Comparison of ENCODE assay signal across 8 mouse cellular contexts in genomic region chr11:20858921-20859668, GRCm38 (mm10). TPM values are rescaled to one million over a fixed set of nuclear protein-coding genes. Genes with fewer than 3 reads are reported as not detected.
DNase-seq lines count a peak whose midpoint lies in the region; ATAC-seq and TF ChIP-seq lines count a peak whose summit lies in the region.

No protein-coding gene starts in this region.

- peak overlapping the region; percentile 34 for H3K4me2 ChIP-seq in heart, embryonic 11.5 days
- H3K4me2 ChIP-seq in kidney, embryonic 14.5 days (replicated peaks; ENCODE audit: low read depth, low read length), result peak overlapping the region; percentile 12; the same call in 1 of the 2 replicates
- no peak overlapping the region for H3K4me2 ChIP-seq in limb, embryonic 11.5 days (ENCODE audit: low read depth, severe bottlenecking)
- H3K4me2 ChIP-seq in neural tube, embryonic 14.5 days (ENCODE audit: low read depth, low read length), result no peak overlapping the region; the same call in 1 of the 2 replicates

- H3K36me3 ChIP-seq in spleen, adult 2 months (ENCODE audit: control insufficient read depth, insufficient read depth, low read length), result no peaks in the 10 kb centered on the region
- no peaks in the 10 kb centered on the region for H3K36me3 ChIP-seq in heart, embryonic 11.5 days (ENCODE audit: control insufficient read depth, insufficient read depth, low read length)
- no peaks in the 10 kb centered on the region for H3K36me3 ChIP-seq in kidney, embryonic 14.5 days (ENCODE audit: control insufficient read depth, insufficient read depth, low read length)
- H3K36me3 ChIP-seq in limb, embryonic 11.5 days (ENCODE audit: control insufficient read depth, insufficient read depth, low read length), result no peaks in the 10 kb centered on the region
- no peaks in the 10 kb centered on the region for H3K36me3 ChIP-seq in neural tube, embryonic 14.5 days (ENCODE audit: control insufficient read depth, insufficient read depth, low read length)

- H3K4me3 ChIP-seq in spleen, adult 2 months (ENCODE audit: extremely low read depth, insufficient read depth, insufficient read length), result no peak overlapping the region
- H3K4me3 ChIP-seq in heart, embryonic 11.5 days (ENCODE audit: low read depth, low read length), result no peak overlapping the region
- H3K4me3 ChIP-seq in kidney, embryonic 14.5 days (ENCODE audit: low read length), result no peak overlapping the region; the same call in 1 of the 2 replicates
- H3K4me3 ChIP-seq in limb, embryonic 11.5 days (ENCODE audit: low read depth, low read length), result no peak overlapping the region
- no peak overlapping the region for H3K4me3 ChIP-seq in neural tube, embryonic 14.5 days (ENCODE audit: low read depth, low read length)

- TF ChIP-seq POLR2A in spleen, adult 2 months (IDR thresholded peaks at IDR 0.05; ENCODE audit: low read depth, low read length), result no peak

- no peak for TF ChIP-seq CTCF in spleen, adult 2 months (IDR thresholded peaks at IDR 0.05; ENCODE audit: extremely low read depth, insufficient read depth, insufficient read length, insufficient replicate concordance)

- WGBS in spleen, adult 2 months, result 61% methylated on average over 9 of the region's 9 CpGs
- WGBS in heart, embryonic 11.5 days (ENCODE audit: insufficient replicate concordance), result 19% methylated on average over 9 of the region's 9 CpGs
- 14% methylated on average over 9 of the region's 9 CpGs for WGBS in kidney, embryonic 14.5 days
- WGBS in limb, embryonic 11.5 days, result 26% methylated on average over 9 of the region's 9 CpGs
- WGBS in neural tube, embryonic 14.5 days, result 16% methylated on average over 9 of the region's 9 CpGs

- no peak for DNase-seq in spleen, adult 2 months (ENCODE audit: low read depth in 1 of 2, low spot score in 2 of 2)
- DNase-seq in spleen, adult 12 weeks (ENCODE audit: low spot score), result no peak
- peak; percentile 86 for DNase-seq in fat pad, adult 2 months (ENCODE audit: extremely low read depth, low read depth, low spot score)
- DNase-seq in limb, embryonic 11.5 days (ENCODE audit: low spot score), result peak; percentile 40
- DNase-seq in urinary bladder, postnatal 36 days (ENCODE audit: low spot score in 2 of 2), result peak; percentile 60 to 83

- H3K9me3 ChIP-seq in heart, embryonic 11.5 days (replicated peaks; ENCODE audit: control insufficient read depth, low read length), result no peaks in the 10 kb centered on the region
- H3K9me3 ChIP-seq in kidney, embryonic 14.5 days (ENCODE audit: control insufficient read depth, low read length), result no peaks in the 10 kb centered on the region
- no peaks in the 10 kb centered on the region for H3K9me3 ChIP-seq in limb, embryonic 11.5 days (ENCODE audit: control insufficient read depth, low read length)
- no peaks in the 10 kb centered on the region for H3K9me3 ChIP-seq in neural tube, embryonic 14.5 days (ENCODE audit: control insufficient read depth, low read length)

- H3K27ac ChIP-seq in spleen, adult 2 months (ENCODE audit: insufficient read depth, low read length), result peak overlapping the region; percentile 60
- peak overlapping the region; percentile 64; the same call in 1 of the 2 replicates for H3K27ac ChIP-seq in heart, embryonic 11.5 days (ENCODE audit: low read depth, low read length)
- H3K27ac ChIP-seq in kidney, embryonic 14.5 days (ENCODE audit: low read depth, low read length), result peak overlapping the region; percentile 90
- H3K27ac ChIP-seq in limb, embryonic 11.5 days (replicated peaks; ENCODE audit: low read depth, low read length), result 0 out of 2 replicates have a peak overlapping the region, but pooled peaks have one; percentile 42
- H3K27ac ChIP-seq in neural tube, embryonic 14.5 days (ENCODE audit: low read depth, low read length), result peak overlapping the region; percentile 64

- H3K4me1 ChIP-seq in spleen, adult 2 months (ENCODE audit: control insufficient read depth, insufficient read depth, insufficient read length), result no peaks in the 10 kb centered on the region
- peaks cover 14% of the 10 kb centered on the region for H3K4me1 ChIP-seq in heart, embryonic 11.5 days (ENCODE audit: control insufficient read depth, insufficient read depth, low read length)
- peaks cover 14% of the 10 kb centered on the region; the same call in 1 of the 2 replicates for H3K4me1 ChIP-seq in kidney, embryonic 14.5 days (ENCODE audit: control insufficient read depth, insufficient read depth, low read length)
- peaks cover 13% of the 10 kb centered on the region for H3K4me1 ChIP-seq in limb, embryonic 11.5 days (ENCODE audit: control insufficient read depth, insufficient read depth, low read length)
- H3K4me1 ChIP-seq in neural tube, embryonic 14.5 days (ENCODE audit: control insufficient read depth, insufficient read depth, low read length), result no peaks in the 10 kb centered on the region

- ATAC-seq in heart, embryonic 11.5 days (replicated peaks; ENCODE audit: insufficient number of reproducible peaks, low FRiP score, low TSS enrichment), result peak; percentile 33; the same call in 1 of the 2 replicates
- peak; percentile 87 for ATAC-seq in kidney, embryonic 14.5 days (ENCODE audit: low FRiP score, low TSS enrichment)
- ATAC-seq in limb, embryonic 11.5 days (ENCODE audit: insufficient number of reproducible peaks, low FRiP score, low TSS enrichment, low read depth), result no peak
- peak; percentile 95 for ATAC-seq in neural tube, embryonic 14.5 days (ENCODE audit: low read depth)

- no peaks in the 10 kb centered on the region for H3K27me3 ChIP-seq in spleen, adult 2 months (ENCODE audit: control insufficient read depth, insufficient read depth, low read length)
- no peaks in the 10 kb centered on the region for H3K27me3 ChIP-seq in heart, embryonic 11.5 days (ENCODE audit: control insufficient read depth, insufficient read depth, low read length)
- no peaks in the 10 kb centered on the region for H3K27me3 ChIP-seq in kidney, embryonic 14.5 days (ENCODE audit: control insufficient read depth, insufficient read depth, low read length)
- no peaks in the 10 kb centered on the region for H3K27me3 ChIP-seq in limb, embryonic 11.5 days (ENCODE audit: control insufficient read depth, insufficient read depth, low read length)
- no peaks in the 10 kb centered on the region for H3K27me3 ChIP-seq in neural tube, embryonic 14.5 days (ENCODE audit: control insufficient read depth, insufficient read depth, low read length)

- H3K9ac ChIP-seq in heart, embryonic 11.5 days (ENCODE audit: low read depth, low read length), result 0 out of 2 replicates have a peak overlapping the region, but pooled peaks have one; percentile 22
- H3K9ac ChIP-seq in kidney, embryonic 14.5 days (ENCODE audit: low read depth, low read length), result no peak overlapping the region
- no peak overlapping the region for H3K9ac ChIP-seq in limb, embryonic 11.5 days (ENCODE audit: low read length)
- H3K9ac ChIP-seq in neural tube, embryonic 14.5 days (replicated peaks; ENCODE audit: low read depth, low read length), result no peak overlapping the region

RNA-seq across cellular contexts. Expression of gene Lgalsl, which starts 28.2 kb away (rescaled TPM):
- 2.6 and 4.4 TPM in 2 replicates for polyA plus RNA-seq in spleen, adult 2 months (2012; rRNA removed)
- polyA plus RNA-seq in heart, embryonic 11.5 days (2014; fragmentation: Nextera tagmentation; extraction: Ambion mirVana), result 39.1 and 45.7 TPM in 2 replicates
- 21.1 and 30.6 TPM in 2 replicates for polyA plus RNA-seq in kidney, embryonic 14.5 days (2014; fragmentation: Nextera tagmentation; extraction: Ambion mirVana)
- polyA plus RNA-seq in limb, embryonic 11.5 days (2014; fragmentation: Nextera tagmentation; extraction: Ambion mirVana), result 28.1 and 29.6 TPM in 2 replicates
- polyA plus RNA-seq in neural tube, embryonic 14.5 days (2014; fragmentation: Nextera tagmentation; extraction: Ambion mirVana), result 66.1 and 70.4 TPM in 2 replicates

Comparison
In these comparisons a context has a peak if more than half of its experiments do, and no peak if none do; other contexts are left out.
1. DNase-seq: peak in fat pad, adult 2 months (single experiment), limb, embryonic 11.5 days (single experiment) and urinary bladder, postnatal 36 days (2 of 2); none in spleen, adult 2 months (0 of 2) and spleen, adult 12 weeks (single experiment).
2. H3K4me2 ChIP-seq: peak in heart, embryonic 11.5 days (single experiment) and kidney, embryonic 14.5 days (single experiment); none in limb, embryonic 11.5 days (single experiment) and neural tube, embryonic 14.5 days (single experiment).
3. Peak in every context shown above with its lines, with median percentiles within 50 percentile points of each other: H3K27ac ChIP-seq.